Mouse (Mus musculus) erythroblast, adult 5-6 weeks (primary cell): ENCODE data around the gene Dusp28. TPM values are rescaled to one million over a fixed set of nuclear protein-coding genes. Genes with fewer than 3 reads are reported as not detected.
"Not testable (repeated sequence)": the region's sequence is repeated elsewhere in the genome, so short reads cannot be mapped to it uniquely, and the experiment has no call there.

Source experiments
- ATAC-seq: replicated peaks from 2 replicates; pipeline ENCODE4 v1.8.0; 2016; ENCODE audit warnings: moderate number of reproducible peaks, mild to moderate bottlenecking, moderate TSS enrichment, inconsistent platforms; ENCODE audit not compliant: poor library complexity, low FRiP score, severe bottlenecking
- total RNA-seq, 2 experiments: library from RNA; stranded (forward) in 1 of 2; stranded (reverse) in 1 of 2; fragments of 150-400 nt in 1 of 2; fragments of 200-764, 138-1000 nt in 1 of 2; gene quantifications; 2 replicates each; pipeline versions ENCODE4 v1.2.3 to v1.2.4; 2015 to 2017; ENCODE audit warnings: low replicate concordance in 2 of 2

Dusp28 gene
- total RNA-seq, 2 experiments from 2014 or later: 0.68 to 5.4 TPM

DNA sequence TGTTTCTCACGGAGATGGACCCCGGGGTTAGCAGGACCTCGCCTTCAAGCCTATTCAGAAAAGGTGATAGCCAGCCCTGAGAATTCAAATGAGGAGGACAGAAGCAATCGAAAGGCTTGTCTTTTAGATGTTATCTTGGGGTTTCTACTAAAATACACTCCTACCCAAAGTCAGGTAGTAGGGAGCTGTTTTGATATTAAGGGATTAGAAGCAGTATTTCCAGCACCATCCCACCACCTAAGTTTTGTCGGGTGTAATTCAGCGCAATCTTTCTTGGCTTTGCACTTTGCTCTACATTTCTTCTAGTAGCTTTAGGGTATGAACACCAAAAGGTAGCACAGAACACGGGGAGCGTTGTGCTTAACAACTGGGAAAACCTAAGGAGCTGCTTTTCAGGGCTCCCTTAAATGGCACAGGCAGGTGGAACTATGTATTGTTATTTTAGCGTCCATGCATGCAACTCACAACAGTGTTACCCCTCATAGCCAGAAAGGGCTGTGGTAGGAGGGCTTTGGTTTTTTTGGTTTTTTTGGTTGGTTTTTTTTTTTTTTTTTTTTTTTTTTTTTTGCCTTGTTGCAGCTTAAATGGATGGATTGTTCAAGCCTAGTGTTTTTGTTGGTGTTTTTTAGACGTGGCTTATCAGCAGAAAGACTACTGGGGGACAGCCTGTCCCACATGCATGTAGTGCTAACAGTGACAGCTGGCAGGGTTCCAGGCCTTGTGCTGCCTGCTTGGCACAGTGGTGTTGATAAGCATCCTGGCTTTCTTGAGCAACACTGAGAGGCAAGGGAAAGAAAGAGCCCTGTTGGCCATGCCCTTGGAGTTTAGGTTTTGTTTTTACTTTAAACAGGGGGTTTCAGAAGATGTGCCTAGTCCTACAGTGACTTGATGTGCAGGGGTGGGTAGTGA lies 28.5 kb downstream of the Dusp28 start:
- ATAC-seq: 0 out of 2 replicates have a peak, but pooled peaks have one; percentile 36

- no peak for ATAC-seq
Measured at GRCm38 (mm10) chr1:92935977-92936376, 29.2 kb downstream of the Dusp28 start.

GRCm38 (mm10) chr1:92936467-92936866 lies 29.7 kb downstream of the Dusp28 start:
- ATAC-seq: no peak

- no peak for ATAC-seq
Measured at GRCm38 (mm10) chr1:92937797-92938196, 31.0 kb downstream of the Dusp28 start.

GRCm38 (mm10) chr1:92939746-92940145 lies 33.0 kb downstream of the Dusp28 start:
- ATAC-seq: no peak

GRCm38 (mm10) chr1:92943219-92943989 lies 36.6 kb downstream of the Dusp28 start:
- ATAC-seq: no peak

DNA sequence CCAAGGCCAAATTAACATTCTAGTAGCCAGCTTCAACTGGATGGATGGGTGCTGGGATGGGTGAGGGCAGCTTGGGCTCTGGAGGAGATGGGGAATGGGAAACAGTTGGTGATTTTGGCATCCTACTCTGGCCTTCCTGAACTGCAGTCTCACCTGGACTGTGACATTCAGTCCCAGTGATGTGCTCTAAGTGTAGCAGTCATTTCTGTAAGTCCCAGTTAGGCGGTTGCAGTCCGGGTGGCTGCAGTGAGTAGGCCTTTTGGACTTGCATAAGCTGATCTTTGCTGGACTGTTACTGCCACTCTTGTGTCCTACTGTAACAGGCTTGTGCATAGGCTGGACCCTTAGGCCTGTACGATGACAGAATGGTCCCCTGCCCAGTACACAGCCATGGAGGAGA lies 41.2 kb downstream of the Dusp28 start:
- ATAC-seq: no peak

GRCm38 (mm10) chr1:92949426-92949825 lies 42.6 kb downstream of the Dusp28 start:
- no peak; the same call in 1 of the 2 replicates for ATAC-seq

DNA sequence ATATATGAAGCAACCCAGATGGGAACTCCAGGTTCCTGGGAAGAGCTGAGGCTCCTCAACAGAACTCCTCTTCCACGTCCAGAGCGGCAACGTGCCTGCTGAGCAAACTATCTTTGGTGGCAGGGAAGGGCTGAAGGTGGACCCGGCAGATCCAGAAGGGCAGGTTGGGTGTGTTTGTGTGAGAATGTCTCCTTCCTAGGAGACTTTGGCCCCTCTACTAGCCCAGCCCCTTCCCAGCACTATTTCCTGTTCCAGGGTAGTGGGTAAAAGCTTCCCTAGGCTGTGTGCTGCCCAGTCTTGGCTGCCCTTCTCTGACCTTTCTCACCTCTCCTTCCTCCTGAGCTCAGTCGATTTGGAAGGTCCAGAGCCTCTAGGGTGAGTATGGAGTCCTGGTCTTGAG lies 43.8 kb downstream of the Dusp28 start, which contains the start of gene Gpr35:
Gene Gpr35 (plus strand): TSS at position 259 of the 400 bp plus-strand sequence.
- no peak for ATAC-seq

DNA sequence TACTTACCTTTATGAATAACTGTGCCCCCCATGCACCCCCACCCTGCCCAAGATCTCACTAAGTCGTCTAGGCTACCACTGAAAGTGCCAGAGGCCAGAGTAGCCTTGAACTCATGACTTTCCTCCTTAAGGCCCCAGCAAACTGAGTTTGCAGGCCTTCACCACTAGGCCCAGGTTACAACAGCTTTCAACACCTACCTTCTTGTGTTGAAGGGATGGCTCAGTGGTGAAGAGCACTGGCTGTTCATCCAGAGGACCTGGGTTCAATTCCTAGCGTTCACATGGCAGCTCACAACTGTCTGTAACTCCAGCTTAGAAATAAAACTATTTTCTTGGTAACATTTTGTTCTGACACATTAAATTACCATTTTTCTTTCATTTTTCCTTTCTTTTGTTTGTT lies 46.9 kb downstream of the Dusp28 start:
- ATAC-seq: no peak

DNA sequence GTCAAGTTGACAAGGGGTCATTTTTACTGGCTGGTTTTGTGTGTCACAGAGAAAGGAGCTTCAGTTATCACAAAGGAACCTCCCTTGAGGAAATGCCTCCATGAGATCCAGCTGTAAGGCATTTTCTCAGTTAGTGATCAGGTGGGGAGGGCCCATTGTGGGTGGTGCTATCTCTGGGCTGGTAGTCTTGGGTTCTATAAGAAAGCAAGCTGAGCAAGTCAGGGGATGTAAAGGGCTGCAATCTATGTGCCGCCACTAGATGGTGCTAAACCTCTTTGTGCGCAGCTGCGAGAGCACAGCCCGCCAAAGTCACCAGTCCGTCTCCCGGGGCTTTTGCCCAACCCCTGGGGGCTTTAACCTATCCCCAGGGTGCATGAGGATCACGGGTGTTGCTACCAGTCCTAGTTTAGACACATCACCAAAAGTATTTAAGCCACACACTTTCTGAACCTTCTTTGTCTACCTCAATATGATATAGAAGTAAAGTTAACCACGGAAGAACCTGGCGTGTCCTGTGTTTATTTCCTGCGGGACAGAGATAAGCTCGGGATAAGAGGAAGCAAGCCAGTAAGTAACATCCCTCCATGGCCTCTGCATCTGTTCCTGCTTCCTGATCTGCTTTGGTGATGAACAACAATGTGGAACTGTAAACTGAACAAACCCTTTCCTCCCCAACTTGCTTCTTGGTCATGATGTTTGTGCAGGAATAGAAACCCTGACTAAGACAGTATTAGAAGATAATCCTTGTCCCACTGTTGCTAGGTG lies 50.0 kb downstream of the Dusp28 start:
- not testable (repeated sequence) for ATAC-seq

Other genes with a start within 250 kb of the Dusp28 start
- 8.2 and 9.6 TPM in 2 replicates for gene Gpc1, start 75.3 kb upstream of the Dusp28 start, total RNA-seq (2015; ENCODE audit: low replicate concordance)
- gene Gpc1, start 75.3 kb upstream of the Dusp28 start, total RNA-seq (2017; ENCODE audit: low replicate concordance): 6.8 and 7.4 TPM in 2 replicates
- gene Ankmy1, start 4.1 kb upstream of the Dusp28 start, total RNA-seq (2015; ENCODE audit: low replicate concordance): not detected in 2 replicates
- not detected in 2 replicates for gene Ankmy1, start 4.1 kb upstream of the Dusp28 start, total RNA-seq (2017; ENCODE audit: low replicate concordance)
- gene Rnpepl1, start 3.8 kb downstream of the Dusp28 start, total RNA-seq (2015; ENCODE audit: low replicate concordance): 8.4 and 13.6 TPM in 2 replicates
- gene Rnpepl1, start 3.8 kb downstream of the Dusp28 start, total RNA-seq (2017; ENCODE audit: low replicate concordance): 3.8 and 14.1 TPM in 2 replicates
- gene Capn10, start 27.4 kb downstream of the Dusp28 start, total RNA-seq (2015; ENCODE audit: low replicate concordance): 1.9 TPM in 1 of 2 replicates, not detected in the other
- gene Capn10, start 27.4 kb downstream of the Dusp28 start, total RNA-seq (2017; ENCODE audit: low replicate concordance): 2.1 and 18.5 TPM in 2 replicates
- 1.2 and 4.2 TPM in 2 replicates for gene Gpr35, start 43.9 kb downstream of the Dusp28 start, total RNA-seq (2015; ENCODE audit: low replicate concordance)
- gene Gpr35, start 43.9 kb downstream of the Dusp28 start, total RNA-seq (2017; ENCODE audit: low replicate concordance): 1.1 and 3.2 TPM in 2 replicates
- gene Aqp12, start 99.4 kb downstream of the Dusp28 start, total RNA-seq (2015; ENCODE audit: low replicate concordance): not detected in 2 replicates
- not detected in 2 replicates for gene Aqp12, start 99.4 kb downstream of the Dusp28 start, total RNA-seq (2017; ENCODE audit: low replicate concordance)
- not detected in 2 replicates for gene Kif1a, start 195.0 kb downstream of the Dusp28 start, total RNA-seq (2015; ENCODE audit: low replicate concordance)
- under 0.01 TPM in 1 of 2 replicates, not detected in the other for gene Kif1a, start 195.0 kb downstream of the Dusp28 start, total RNA-seq (2017; ENCODE audit: low replicate concordance)
- not detected in 2 replicates for gene Agxt, start 228.3 kb downstream of the Dusp28 start, total RNA-seq (2015; ENCODE audit: low replicate concordance)
- not detected in 2 replicates for gene Agxt, start 228.3 kb downstream of the Dusp28 start, total RNA-seq (2017; ENCODE audit: low replicate concordance)